Mouse (Mus musculus) MEL (cell line): Measurements from ENCODE around the gene Fkbp1b.

ENCODE experiments used
- CHD1 ChIP-seq: IDR thresholded peaks from 2 replicates; pipeline ENCODE4 v1.6.1; 2012; ENCODE audit warnings: low read depth, mild to moderate bottlenecking, inconsistent platforms, low read length, improper control_type of control experiment
- CTCF ChIP-seq, 3 experiments: IDR thresholded peaks in 2 of 3; conservative IDR thresholded peaks in 1 of 3; 2 replicates each; pipeline ENCODE4 v1.5.1; 2011 to 2012; ENCODE audit warnings: low read length in 3 of 3, low read depth in 2 of 3, mild to moderate bottlenecking in 2 of 3, improper control_type of control experiment in 1 of 3, inconsistent platforms in 1 of 3, mixed read lengths in 1 of 3, moderate library complexity in 1 of 3; ENCODE audit not compliant: control insufficient read depth in 1 of 3, insufficient read depth in 1 of 3, poor library complexity in 1 of 3, severe bottlenecking in 1 of 3
- E2F4 ChIP-seq: IDR thresholded peaks from 2 replicates; pipeline ENCODE4 v1.6.1; 2011; ENCODE audit warnings: low read depth, low read length, improper control_type of control experiment, borderline replicate concordance
- EP300 ChIP-seq, 2 experiments: IDR thresholded peaks; 2 replicates each; pipeline ENCODE4 v1.6.1; 2011; ENCODE audit warnings: improper control_type of control experiment in 2 of 2, low read length in 2 of 2, low read depth in 1 of 2, mild to moderate bottlenecking in 1 of 2
- KAT2A ChIP-seq: conservative IDR thresholded peaks from 2 replicates; pipeline ENCODE4 v1.6.1; 2012; ENCODE audit warnings: low read depth, low read length, improper control_type of control experiment, inconsistent platforms
- MAX ChIP-seq: IDR thresholded peaks from 2 replicates; pipeline ENCODE4 v1.6.1; 2011; ENCODE audit warnings: low read length, improper control_type of control experiment
- POLR2A ChIP-seq, 2 experiments: IDR thresholded peaks; 2 replicates each; pipeline ENCODE4 v1.6.1; 2011 to 2012; ENCODE audit warnings: low read length in 2 of 2, mild to moderate bottlenecking in 2 of 2, control low read depth in 1 of 2, improper control_type of control experiment in 1 of 2, low read depth in 1 of 2, moderate library complexity in 1 of 2; ENCODE audit not compliant: control insufficient read depth in 1 of 2, insufficient read depth in 1 of 2, poor library complexity in 1 of 2
- POLR2AphosphoS2 ChIP-seq: IDR thresholded peaks from 2 replicates; pipeline ENCODE4 v1.6.1; 2011; ENCODE audit warnings: low read length, improper control_type of control experiment
- SMC3 ChIP-seq: IDR thresholded peaks from 2 replicates; pipeline ENCODE4 v1.6.1; 2011; ENCODE audit warnings: low read depth, low read length, improper control_type of control experiment
- TBP ChIP-seq: IDR thresholded peaks from 2 replicates; pipeline ENCODE4 v1.8.0; 2011; ENCODE audit warnings: low read depth, low read length, improper control_type of control experiment
- USF1 ChIP-seq: IDR thresholded peaks from 2 replicates; pipeline ENCODE4 v1.6.1; 2014; ENCODE audit warnings: low read depth, mild to moderate bottlenecking, inconsistent platforms, low read length, improper control_type of control experiment, moderate library complexity
- ZC3H11A ChIP-seq: IDR thresholded peaks from 2 replicates; pipeline ENCODE4 v1.6.1; 2012; ENCODE audit warnings: low read depth, mild to moderate bottlenecking, inconsistent platforms, low read length, improper control_type of control experiment
- ZMIZ1 ChIP-seq: IDR thresholded peaks from 2 replicates; pipeline ENCODE4 v1.6.1; 2012; ENCODE audit warnings: low read depth, mild to moderate bottlenecking, inconsistent platforms, low read length, improper control_type of control experiment, moderate library complexity

- TF ChIP-seq MAX: no peak
- no peak for TF ChIP-seq POLR2AphosphoS2
- TF ChIP-seq POLR2A (IDR thresholded peaks at IDR 0.05; ENCODE audit: control insufficient read depth in 1 of 2, insufficient read depth in 1 of 2, low read depth in 1 of 2, low read length in 2 of 2, poor library complexity in 1 of 2): no peak
- TF ChIP-seq CHD1: no peak
- no peak for TF ChIP-seq E2F4
- no peak for TF ChIP-seq SMC3
- no peak for TF ChIP-seq TBP
- TF ChIP-seq USF1: no peak
- no peak for TF ChIP-seq KAT2A
- TF ChIP-seq EP300 (IDR thresholded peaks at IDR 0.05; ENCODE audit: low read depth in 1 of 2, low read length in 2 of 2): no peak
- TF ChIP-seq ZC3H11A: no peak
- peak in 2 of 3 experiments; percentile 20 to 22; a peak in 4 of 6 replicates for TF ChIP-seq CTCF (IDR thresholded peaks at IDR 0.05 in 2 of 3, conservative IDR thresholded peaks at IDR 0.05 in 1 of 3; ENCODE audit: control insufficient read depth in 1 of 3, insufficient read depth in 1 of 3, low read depth in 2 of 3, low read length in 3 of 3, poor library complexity in 1 of 3, severe bottlenecking in 1 of 3)
- TF ChIP-seq ZMIZ1: no peak
These were observed 30.9 kb upstream of the Fkbp1b start for GRCm38 (mm10) chr12:4872273-4872672.
